Mouse (Mus musculus): ENCODE results near the gene Ap2a1. TPM values are rescaled to one million over a fixed set of nuclear protein-coding genes. Genes with fewer than 3 reads are reported as not detected.

Ap2a1 gene
- polyA plus RNA-seq, 1 experiment from 2014 or later: 29.5 TPM

- Histone ChIP-seq H3K27me3 (ENCODE audit: insufficient read depth, low read length) (peaks cover 7% of the 10 kb centered on the region), H3K27ac (ENCODE audit: low read depth) (no peak overlapping the region), H3K36me3 (replicated peaks; ENCODE audit: insufficient read depth, low read length) (no peaks in the 10 kb centered on the region), H3K4me2 (ENCODE audit: low read depth, low read length) (no peak overlapping the region), H3K4me1 (ENCODE audit: insufficient read depth) (peaks cover 16% of the 10 kb centered on the region), H3K4me3 (ENCODE audit: low read depth, low read length) (no peak overlapping the region), H3K9me3 (ENCODE audit: low read length) (no peaks in the 10 kb centered on the region), H3K9ac (replicated peaks) (no peak overlapping the region)
- no peak for TF ChIP-seq EP300 (IDR thresholded peaks at IDR 0.05; ENCODE audit: low read depth)
- no peak for TF ChIP-seq CTCF (IDR thresholded peaks at IDR 0.05; ENCODE audit: low read depth)
- ATAC-seq: no peak
- no peak for DNase-seq
- WGBS (ENCODE audit: insufficient replicate concordance): 67% methylated on average over 6 of the region's 6 CpGs
Observed at GRCm38 (mm10) chr7:44956266-44956665, 27.0 kb upstream of the Ap2a1 start.

- peak; percentile 20 for DNase-seq
Observed at GRCm38 (mm10) chr7:44955628-44956027, 26.3 kb upstream of the Ap2a1 start.

GRCm38 (mm10) chr7:44954091-44954885 is 25.0 kb upstream of the Ap2a1 start:
- Histone ChIP-seq H3K9me3 (ENCODE audit: low read length) (no peaks in the 10 kb centered on the region), H3K4me2 (ENCODE audit: low read depth, low read length) (no peak overlapping the region), H3K4me3 (ENCODE audit: low read depth, low read length) (no peak overlapping the region), H3K9ac (replicated peaks) (no peak overlapping the region), H3K27me3 (ENCODE audit: insufficient read depth, low read length) (peaks cover 21% of the 10 kb centered on the region), H3K27ac (ENCODE audit: low read depth) (no peak overlapping the region), H3K4me1 (ENCODE audit: insufficient read depth) (peaks cover 16% of the 10 kb centered on the region), H3K36me3 (replicated peaks; ENCODE audit: insufficient read depth, low read length) (no peaks in the 10 kb centered on the region)
- WGBS (ENCODE audit: insufficient replicate concordance): 84% methylated on average over 12 of the region's 12 CpGs
- TF ChIP-seq CTCF (IDR thresholded peaks at IDR 0.05; ENCODE audit: low read depth) (no peak), EP300 (IDR thresholded peaks at IDR 0.05; ENCODE audit: low read depth) (no peak)
- DNase-seq (no peak), ATAC-seq (no peak)

More at GRCm38 (mm10) chr7:44955628-44956027, 26.3 kb upstream of the Ap2a1 start:
- Histone ChIP-seq H3K4me3 (ENCODE audit: low read depth, low read length) (no peak overlapping the region), H3K4me1 (ENCODE audit: insufficient read depth) (peaks cover 16% of the 10 kb centered on the region), H3K9ac (replicated peaks) (no peak overlapping the region), H3K9me3 (ENCODE audit: low read length) (no peaks in the 10 kb centered on the region), H3K27me3 (ENCODE audit: insufficient read depth, low read length) (peaks cover 12% of the 10 kb centered on the region), H3K4me2 (ENCODE audit: low read depth, low read length) (no peak overlapping the region), H3K27ac (ENCODE audit: low read depth) (no peak overlapping the region), H3K36me3 (replicated peaks; ENCODE audit: insufficient read depth, low read length) (no peaks in the 10 kb centered on the region)
- TF ChIP-seq EP300 (IDR thresholded peaks at IDR 0.05; ENCODE audit: low read depth) (no peak), CTCF (IDR thresholded peaks at IDR 0.05; ENCODE audit: low read depth) (peak; percentile 74)
- 41% methylated on average over 5 of the region's 5 CpGs for WGBS (ENCODE audit: insufficient replicate concordance)
- no peak for ATAC-seq

- Histone ChIP-seq H3K27ac (ENCODE audit: low read depth) (no peak overlapping the region), H3K36me3 (replicated peaks; ENCODE audit: insufficient read depth, low read length) (no peaks in the 10 kb centered on the region), H3K4me1 (ENCODE audit: insufficient read depth) (peaks cover 16% of the 10 kb centered on the region), H3K9me3 (ENCODE audit: low read length) (no peaks in the 10 kb centered on the region), H3K4me2 (ENCODE audit: low read depth, low read length) (no peak overlapping the region), H3K27me3 (ENCODE audit: insufficient read depth, low read length) (peaks cover 21% of the 10 kb centered on the region), H3K9ac (replicated peaks) (no peak overlapping the region), H3K4me3 (ENCODE audit: low read depth, low read length) (no peak overlapping the region)
- DNase-seq: peak; percentile 13
- ATAC-seq: no peak
- WGBS (ENCODE audit: insufficient replicate concordance): 72% methylated on average over 14 of the region's 14 CpGs
- TF ChIP-seq EP300 (IDR thresholded peaks at IDR 0.05; ENCODE audit: low read depth) (no peak), CTCF (IDR thresholded peaks at IDR 0.05; ENCODE audit: low read depth) (no peak)
Observed at GRCm38 (mm10) chr7:44953561-44953960, 24.3 kb upstream of the Ap2a1 start.

GRCm38 (mm10) chr7:44952611-44953306 is 23.5 kb upstream of the Ap2a1 start:
- peaks cover 21% of the 10 kb centered on the region for H3K27me3 ChIP-seq (ENCODE audit: insufficient read depth, low read length)
- H3K9ac ChIP-seq (replicated peaks): peak overlapping the region; percentile 58
- no peaks in the 10 kb centered on the region for H3K9me3 ChIP-seq (ENCODE audit: low read length)
- H3K4me1 ChIP-seq (ENCODE audit: insufficient read depth): peaks cover 16% of the 10 kb centered on the region
- TF ChIP-seq EP300 (IDR thresholded peaks at IDR 0.05; ENCODE audit: low read depth): no peak
- peak overlapping the region; percentile 60 for H3K4me3 ChIP-seq (ENCODE audit: low read depth, low read length)
- H3K27ac ChIP-seq (ENCODE audit: low read depth): peak overlapping the region; percentile 68
- 5% methylated on average over 24 of the region's 24 CpGs for WGBS (ENCODE audit: insufficient replicate concordance)
- peak overlapping the region; percentile 97 for H3K4me2 ChIP-seq (ENCODE audit: low read depth, low read length)
- DNase-seq (peak; percentile 91), ATAC-seq (peak; percentile 92)
- H3K36me3 ChIP-seq (replicated peaks; ENCODE audit: insufficient read depth, low read length): no peaks in the 10 kb centered on the region

GRCm38 (mm10) chr7:44951960-44952359 is 22.7 kb upstream of the Ap2a1 start:
- 2% methylated on average over 10 of the region's 10 CpGs for WGBS (ENCODE audit: insufficient replicate concordance)
- DNase-seq (peak; percentile 71), ATAC-seq (peak; percentile 55)

More at GRCm38 (mm10) chr7:44951960-44952359, 22.7 kb upstream of the Ap2a1 start:
- Histone ChIP-seq H3K9me3 (ENCODE audit: low read length) (no peaks in the 10 kb centered on the region), H3K27me3 (ENCODE audit: insufficient read depth, low read length) (peaks cover 21% of the 10 kb centered on the region), H3K4me3 (ENCODE audit: low read depth, low read length) (peak overlapping the region; percentile 60), H3K36me3 (replicated peaks; ENCODE audit: insufficient read depth, low read length) (no peaks in the 10 kb centered on the region), H3K9ac (replicated peaks) (no peak overlapping the region), H3K4me2 (ENCODE audit: low read depth, low read length) (peak overlapping the region; percentile 97), H3K4me1 (ENCODE audit: insufficient read depth) (peaks cover 16% of the 10 kb centered on the region), H3K27ac (ENCODE audit: low read depth) (no peak overlapping the region)
- TF ChIP-seq CTCF (IDR thresholded peaks at IDR 0.05; ENCODE audit: low read depth) (no peak), EP300 (IDR thresholded peaks at IDR 0.05; ENCODE audit: low read depth) (no peak)

All from liver, postnatal 0 days (tissue).